Mouse (Mus musculus): ENCODE measurements around the gene Drosha. TPM values are rescaled to one million over a fixed set of nuclear protein-coding genes. Genes with fewer than 3 reads are reported as not detected.
"Not testable (repeated sequence)": the region's sequence is repeated elsewhere in the genome, so short reads cannot be mapped to it uniquely, and the experiment has no call there.

Gene Drosha
- 10 to 100 TPM; 11.7 to 18.1 (median 14.6) TPM for polyA plus RNA-seq (2017; shearing (Covaris generic))

GRCm38 (mm10) chr15:12824197-12824952 is at the start of gene Drosha, which contains the start of gene 6030458C11Rik:
Gene Drosha, plus strand, starts transcription at chr15:12824815.
Gene 6030458C11Rik, minus strand, starts transcription at chr15:12824649.
- peak; percentile 99 for ATAC-seq

GRCm38 (mm10) chr15:12781296-12781695 is 43.3 kb upstream of the Drosha start:
- no peak for ATAC-seq

- ATAC-seq = no peak
Observed at GRCm38 (mm10) chr15:12781729-12782326, 42.8 kb upstream of the Drosha start.

GRCm38 (mm10) chr15:12788536-12788935 is 36.1 kb upstream of the Drosha start:
- ATAC-seq = no peak

GRCm38 (mm10) chr15:12789406-12789867 is 35.2 kb upstream of the Drosha start:
- no peak for ATAC-seq

- no peak for ATAC-seq
Observed at GRCm38 (mm10) chr15:12794311-12794710, 30.3 kb upstream of the Drosha start.

GRCm38 (mm10) chr15:12795457-12795894 is 29.1 kb upstream of the Drosha start:
- peak; percentile 88 for ATAC-seq

GRCm38 (mm10) chr15:12795909-12796470 is 28.6 kb upstream of the Drosha start:
- no peak for ATAC-seq

- ATAC-seq = no peak
Observed at GRCm38 (mm10) chr15:12798043-12798442, 26.6 kb upstream of the Drosha start.

- peak; percentile 74 for ATAC-seq
Observed at GRCm38 (mm10) chr15:12800405-12801141, 24.0 kb upstream of the Drosha start.

GRCm38 (mm10) chr15:12801142-12801506 is 23.5 kb upstream of the Drosha start:
- ATAC-seq = not testable (repeated sequence)

- no peak for ATAC-seq
Observed at GRCm38 (mm10) chr15:12805071-12805470, 19.5 kb upstream of the Drosha start.

- no peak for ATAC-seq
Observed at GRCm38 (mm10) chr15:12807088-12807487, 17.5 kb upstream of the Drosha start.

- ATAC-seq = no peak
Observed at GRCm38 (mm10) chr15:12809305-12809704, 15.3 kb upstream of the Drosha start.

- no peak for ATAC-seq
Observed at GRCm38 (mm10) chr15:12812646-12813045, 12.0 kb upstream of the Drosha start.

- no peak for ATAC-seq
Observed at GRCm38 (mm10) chr15:12817592-12817991, 7.0 kb upstream of the Drosha start.

- ATAC-seq = no peak
Observed at GRCm38 (mm10) chr15:12822416-12823395, 1.9 kb upstream of the Drosha start.

GRCm38 (mm10) chr15:12823455-12824119 is 1.0 kb upstream of the Drosha start:
- ATAC-seq = no peak

- peak; percentile 27 for ATAC-seq
Observed at GRCm38 (mm10) chr15:12824965-12825364, 350 bp downstream of the Drosha start.

GRCm38 (mm10) chr15:12825408-12825807 is 793 bp downstream of the Drosha start:
- ATAC-seq = no peak

GRCm38 (mm10) chr15:12829878-12830277 is 5.3 kb downstream of the Drosha start:
- ATAC-seq = no peak

Data from inflammation-experienced regulatory T-cells, adult 6 months (primary cell).